Mouse (Mus musculus) heart, postnatal 10 days (tissue): Measurements from ENCODE around the gene Hnf1b. TPM values are rescaled to one million over a fixed set of nuclear protein-coding genes. Genes with fewer than 3 reads are reported as not detected.

Experiments used
- DNase-seq, 2 experiments: peaks; one replicate each; pipeline ENCODE4 v3.0.0; 2021
- intact Hi-C: fragments of 180-260 bp; cut with DNase I; formaldehyde crosslinking; loops from one replicate; pipeline ENCODE4 v1.15.1; 2025
- total RNA-seq, 2 experiments: library from RNA; stranded (reverse); gene quantifications; 2 replicates each; pipeline ENCODE4 v1.2.3; 2021

The Hnf1b gene
- total RNA-seq, result not detected

GRCm38 (mm10) chr11:83849529-83850335 is at the start of gene Hnf1b:
TSS of gene Hnf1b (plus strand) at chr11:83850063.
- intact Hi-C loops, result no loop called here
- DNase-seq, result peak in 1 of 2 experiments; percentile 13

DNA sequence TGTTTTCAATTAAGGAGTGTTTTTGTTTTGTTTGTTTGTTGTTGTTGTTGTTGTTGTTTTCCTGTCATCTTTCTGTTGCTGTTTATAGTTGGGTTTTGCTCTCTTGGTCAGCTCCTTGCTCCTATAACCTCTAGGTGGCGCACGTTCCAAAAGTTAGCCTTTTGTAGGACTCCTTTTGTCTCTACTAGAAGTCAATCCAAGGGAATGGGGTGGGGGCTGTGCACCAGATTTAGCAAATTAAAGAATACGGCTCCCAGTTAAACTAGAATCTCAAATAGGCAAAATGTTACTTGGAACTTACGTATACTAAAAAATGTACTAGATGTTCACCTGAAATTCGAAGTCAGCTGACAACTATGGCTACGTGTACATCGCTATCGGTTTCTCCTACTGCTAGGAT is 47.7 kb upstream of the Hnf1b start:
- intact Hi-C loops, result loop anchor here (5.0 kb wide), 1 partner anchor 135 kb away; no protein-coding TSS in a partner anchor
- peak; percentile 24 to 43 for DNase-seq

GRCm38 (mm10) chr11:83802581-83802980 is 47.3 kb upstream of the Hnf1b start:
- intact Hi-C loops, result loop anchor here (5.0 kb wide), 1 partner anchor 135 kb away; no protein-coding TSS in a partner anchor
- DNase-seq, result no peak

DNA sequence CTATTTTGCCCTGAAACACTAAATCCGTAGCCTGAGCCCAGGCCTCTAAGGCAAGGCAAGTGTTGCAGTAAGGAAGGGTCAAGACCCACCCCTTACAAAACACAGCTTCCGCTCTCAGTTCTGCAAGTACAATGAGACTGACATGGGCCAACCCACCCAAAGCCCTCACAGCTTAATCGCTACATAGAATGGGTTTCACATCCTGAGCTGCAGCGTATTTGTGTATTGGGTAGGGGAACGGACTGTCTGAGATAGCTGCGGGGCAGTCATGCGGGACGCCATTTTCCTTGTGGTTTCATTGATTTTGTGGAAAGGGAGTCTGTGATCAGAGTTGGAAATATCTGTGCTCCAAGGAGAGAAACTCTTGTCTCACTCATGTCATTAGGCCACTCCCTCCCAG is 39.4 kb upstream of the Hnf1b start:
- intact Hi-C loops, result no loop called here
- DNase-seq, result no peak

- intact Hi-C loops, result no loop called here
- DNase-seq, result no peak
These were observed 34.7 kb upstream of the Hnf1b start for GRCm38 (mm10) chr11:83815191-83815590.

DNA sequence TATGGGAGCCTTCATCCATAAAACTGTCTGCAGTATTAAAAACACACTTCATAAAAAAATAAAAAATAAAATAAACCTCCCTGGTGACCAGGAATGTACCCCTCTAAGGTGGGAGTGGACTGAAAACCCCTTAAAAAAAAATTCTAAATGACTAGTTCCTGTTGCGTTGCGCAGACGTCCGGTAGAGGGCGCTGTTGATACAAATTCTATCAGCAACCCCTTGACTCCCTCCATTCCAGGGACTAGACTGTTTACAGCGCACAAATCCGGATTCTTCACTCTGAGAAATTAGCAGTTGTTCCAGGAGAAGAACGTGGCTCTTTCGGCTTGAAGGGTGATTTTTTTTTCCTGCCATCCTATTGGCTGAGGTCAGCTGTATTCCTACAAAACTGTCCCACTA is 34.2 kb upstream of the Hnf1b start:
- peak; percentile 29 to 68 for DNase-seq
- intact Hi-C loops, result no loop called here

DNA sequence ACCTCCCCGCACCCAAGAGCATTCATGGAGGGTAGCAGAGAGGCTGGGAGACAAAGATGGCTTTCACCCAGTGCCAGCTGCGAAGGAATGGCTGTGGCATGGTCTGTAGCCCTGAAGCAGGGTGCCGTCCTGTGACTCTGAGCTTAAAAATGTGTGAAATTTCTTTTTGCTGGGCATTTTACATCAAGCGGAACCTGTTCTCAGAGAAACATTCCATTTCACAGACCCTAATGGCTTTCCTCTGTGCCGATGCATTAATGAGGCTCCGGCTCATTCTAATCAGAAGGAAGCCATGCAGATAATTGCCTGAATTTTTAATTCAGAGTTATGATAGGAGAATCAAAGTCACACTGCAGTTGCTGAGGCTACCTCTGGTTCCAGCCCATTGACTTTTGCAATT is 32.8 kb upstream of the Hnf1b start:
- intact Hi-C loops, result no loop called here
- no peak for DNase-seq

- no peak for DNase-seq
- intact Hi-C loops, result no loop called here
These were observed 31.9 kb upstream of the Hnf1b start for GRCm38 (mm10) chr11:83817994-83818393.

DNA sequence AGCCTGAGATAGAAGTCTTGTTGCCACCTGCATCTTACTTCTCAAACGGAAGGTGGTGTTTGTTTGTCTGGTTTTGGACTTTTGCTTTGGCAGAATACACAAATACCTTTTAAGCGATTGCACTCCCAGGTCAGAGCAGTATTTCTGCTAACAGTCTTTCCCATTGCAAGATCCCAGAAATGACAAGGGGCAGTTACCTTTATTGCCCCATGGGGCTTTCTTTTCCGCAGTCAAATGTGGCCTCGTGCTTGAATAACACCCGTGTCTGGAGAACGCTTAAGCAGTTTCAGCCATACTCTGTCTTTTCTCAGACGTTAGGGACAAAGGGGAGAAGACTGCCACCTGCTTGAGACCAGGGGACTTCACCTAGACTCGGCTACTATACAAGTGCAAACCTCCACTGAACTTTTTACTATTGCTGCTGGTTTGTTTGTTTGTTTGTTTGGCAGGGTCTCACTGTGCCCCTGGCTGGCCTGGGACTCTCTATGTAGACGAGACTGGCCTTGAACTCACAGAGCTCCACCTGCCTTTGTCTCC is 31.2 kb upstream of the Hnf1b start:
- no peak for DNase-seq
- intact Hi-C loops, result no loop called here

GRCm38 (mm10) chr11:83819806-83820483 is 29.9 kb upstream of the Hnf1b start:
- intact Hi-C loops, result no loop called here
- DNase-seq, result no peak

- intact Hi-C loops, result no loop called here
- DNase-seq, result no peak
These were observed 23.7 kb upstream of the Hnf1b start for GRCm38 (mm10) chr11:83826142-83826541.

- intact Hi-C loops, result no loop called here
These were observed 21.2 kb upstream of the Hnf1b start for GRCm38 (mm10) chr11:83828553-83829142.

DNA sequence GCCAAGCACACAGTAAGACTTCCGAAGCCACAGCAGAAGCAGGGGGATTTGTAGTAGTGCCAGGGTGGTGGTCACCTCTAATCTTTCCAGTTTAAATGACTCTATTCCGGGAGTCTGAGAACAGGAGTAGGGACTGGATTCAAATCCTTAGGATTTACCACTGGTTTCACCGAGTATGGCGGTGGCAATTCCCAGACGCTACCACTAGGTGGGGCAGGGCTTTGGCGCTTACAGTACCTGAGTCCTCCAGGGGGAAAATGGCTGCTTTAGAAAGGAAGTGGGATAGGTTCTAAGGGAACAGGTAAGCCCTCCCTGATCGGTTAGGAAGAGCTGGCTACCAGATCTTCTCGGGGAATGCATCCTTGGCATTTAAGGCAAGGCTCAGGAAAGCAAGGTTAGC is 17.5 kb upstream of the Hnf1b start:
- DNase-seq, result peak in 1 of 2 experiments; percentile 36
- intact Hi-C loops, result no loop called here

More at GRCm38 (mm10) chr11:83828553-83829142, 21.2 kb upstream of the Hnf1b start:
- DNase-seq, result no peak

DNA sequence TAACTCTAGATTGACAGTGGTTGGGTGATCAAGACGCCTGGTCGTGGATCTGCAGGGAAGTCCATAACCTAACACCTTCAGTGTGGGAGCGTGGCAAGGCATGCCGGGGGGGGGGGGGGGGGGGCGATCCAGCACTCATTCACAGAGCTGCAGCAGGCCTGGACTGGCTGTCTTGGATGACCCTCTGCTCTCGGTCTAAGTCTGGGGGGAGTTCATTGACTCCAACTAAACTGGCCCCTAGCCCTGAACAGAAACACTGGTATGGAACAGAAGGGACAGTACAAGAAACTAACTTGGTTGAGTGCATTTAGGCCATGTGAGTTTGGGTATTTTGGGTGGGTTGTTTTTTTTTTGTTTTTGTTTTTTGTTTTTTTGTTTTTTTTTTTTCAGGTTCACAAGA is 16.3 kb upstream of the Hnf1b start:
- intact Hi-C loops, result no loop called here
- no peak for DNase-seq

DNA sequence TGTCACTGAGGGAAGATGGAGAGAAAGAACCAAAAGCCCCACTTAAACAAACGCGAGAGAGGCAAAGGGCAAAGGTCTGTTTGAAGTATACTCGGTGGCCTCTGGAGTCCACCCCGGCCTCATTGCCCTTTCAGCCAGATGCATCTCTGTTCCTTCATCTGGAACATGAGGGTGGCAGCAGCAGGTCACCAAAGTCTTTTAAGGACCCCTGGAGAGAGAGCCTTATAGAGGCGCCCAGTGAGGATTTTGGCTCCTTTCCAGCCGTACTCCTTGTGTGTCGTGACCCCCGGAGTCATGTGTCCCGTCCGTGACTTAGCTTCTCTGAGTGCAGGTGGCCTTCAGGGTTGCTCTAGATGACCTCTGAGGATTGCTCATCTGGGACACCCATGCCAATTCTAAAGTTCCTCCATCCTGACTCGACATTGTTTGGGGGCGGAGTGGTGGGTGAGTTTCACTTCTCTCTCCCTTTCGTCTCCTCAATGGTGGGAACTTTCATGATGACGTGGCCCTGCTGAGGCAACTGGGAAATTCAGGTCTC is 15.8 kb upstream of the Hnf1b start:
- peak; percentile 10 to 11 for DNase-seq

DNA sequence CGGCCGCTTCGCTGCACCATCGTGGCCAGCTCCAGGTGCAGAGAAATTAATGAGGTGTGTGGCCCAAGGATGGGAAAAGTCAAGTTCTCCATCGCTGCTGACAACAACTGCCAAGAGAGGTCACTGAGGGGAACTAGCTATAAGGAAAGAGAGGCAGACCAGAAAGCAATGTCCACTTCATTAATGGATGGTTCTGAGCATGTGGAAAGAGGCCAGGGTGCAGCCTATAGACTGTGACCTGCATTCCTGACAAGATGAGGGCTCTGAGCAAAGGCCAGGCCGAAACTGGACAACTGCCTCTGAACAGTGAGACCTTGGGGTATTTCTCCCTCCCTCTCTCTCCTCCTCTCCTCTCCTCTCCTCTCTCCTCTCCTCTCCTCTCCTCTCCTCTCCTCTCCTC is 10.4 kb upstream of the Hnf1b start:
- intact Hi-C loops, result no loop called here
- no peak for DNase-seq

More for the DNA sequence above, 15.8 kb upstream of the Hnf1b start:
- intact Hi-C loops, result no loop called here

DNA sequence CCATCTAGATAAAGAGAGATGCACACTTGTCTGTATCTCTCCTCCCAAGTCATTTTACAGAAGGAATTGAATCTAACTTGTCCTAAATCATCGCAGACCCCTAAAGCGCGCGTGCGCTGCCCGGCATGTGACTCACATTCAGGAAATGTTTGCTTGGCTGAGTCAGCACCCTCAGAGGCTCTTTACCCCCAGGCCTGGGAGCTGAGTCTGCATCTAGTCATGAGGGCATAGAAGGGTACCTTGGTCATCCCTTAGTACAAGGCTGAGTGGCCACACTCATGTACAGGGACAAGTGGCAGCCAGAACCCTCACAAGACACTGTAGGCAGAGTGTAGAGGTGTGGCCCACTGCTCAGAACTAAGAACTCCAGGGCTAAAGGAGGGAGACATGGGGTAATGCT is 6.3 kb upstream of the Hnf1b start:
- intact Hi-C loops, result no loop called here
- DNase-seq, result no peak

- DNase-seq, result peak in 1 of 2 experiments; percentile 5
These were observed 866 bp downstream of the Hnf1b start for GRCm38 (mm10) chr11:83850586-83851272.

GRCm38 (mm10) chr11:83851273-83852015 is 1.6 kb downstream of the Hnf1b start:
- intact Hi-C loops, result no loop called here
- peak in 1 of 2 experiments; percentile 18 for DNase-seq

More at GRCm38 (mm10) chr11:83850586-83851272, 866 bp downstream of the Hnf1b start:
- intact Hi-C loops, result no loop called here

DNA sequence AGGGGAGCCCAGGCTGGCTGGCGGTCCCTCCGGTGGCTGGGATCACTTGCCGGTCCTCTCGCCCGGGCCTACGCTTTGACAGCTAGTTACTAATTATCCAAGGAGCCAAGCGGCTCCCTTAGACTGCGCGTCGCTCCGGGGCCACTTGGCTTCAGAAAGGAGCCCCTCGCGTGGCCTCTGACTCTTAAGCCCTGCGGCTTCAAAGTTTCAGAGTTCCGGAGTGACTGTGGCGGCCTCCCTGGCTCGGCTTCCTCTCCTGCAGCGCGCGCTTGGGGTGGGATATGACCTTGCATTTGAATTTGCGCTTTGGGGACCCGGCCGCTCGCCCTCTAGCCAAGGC is 2.1 kb downstream of the Hnf1b start:
- intact Hi-C loops, result no loop called here
- peak in 1 of 2 experiments; percentile 8 for DNase-seq
